Mouse (Mus musculus) heart, adult 8-10 months (tissue): ENCODE measurements around the gene Limk2. TPM values are rescaled to one million over a fixed set of nuclear protein-coding genes. Genes with fewer than 3 reads are reported as not detected.

ENCODE experiments used
- DNase-seq: peaks from one replicate; pipeline ENCODE4 v3.0.0; 2022; ENCODE audit warnings: low spot score
- total RNA-seq, 4 experiments: library from RNA; stranded (reverse); gene quantifications; 2 replicates each; pipeline ENCODE4 v1.2.4; 2022

Gene Limk2
- total RNA-seq, 4 experiments from 2014 or later = 16.7 to 25.5 (median 19.4) TPM

- DNase-seq = no peak
Observed at GRCm38 (mm10) chr11:3301075-3301474, 107.9 kb downstream of the Limk2 start.

- DNase-seq = no peak
Observed at GRCm38 (mm10) chr11:3298813-3299185, 110.2 kb downstream of the Limk2 start.

- DNase-seq = no peak
Observed at GRCm38 (mm10) chr11:3297871-3298812, 110.8 kb downstream of the Limk2 start.

- no peak for DNase-seq
Observed at GRCm38 (mm10) chr11:3296056-3296455, 112.9 kb downstream of the Limk2 start.

GRCm38 (mm10) chr11:3294641-3295040 lies 114.3 kb downstream of the Limk2 start:
- no peak for DNase-seq

Other genes starting within 250 kb of the Limk2 start
- gene Sfi1, start 215.7 kb downstream of the Limk2 start, total RNA-seq = 10 to 100 TPM; 12.9 to 27.4 (median 20.4) TPM
- 10 to 100 TPM; 39.3 to 43.9 (median 40.4) TPM for gene Eif4enif1, start 206.8 kb downstream of the Limk2 start, total RNA-seq
- gene Drg1, start 142.8 kb downstream of the Limk2 start, total RNA-seq = 10 to 100 TPM; 53.6 to 60.6 (median 58.8) TPM
- gene Patz1, start 120.3 kb downstream of the Limk2 start, total RNA-seq = 10 to 100 TPM; 21.3 to 33.6 (median 25.4) TPM
- 10 to 100 TPM; 37.3 to 67.8 (median 56.9) TPM for gene Pik3ip1, start 78.8 kb downstream of the Limk2 start, total RNA-seq
- 10 to 100 TPM; 18.9 to 23.0 (median 20.4) TPM for gene Rnf185, start 43.2 kb upstream of the Limk2 start, total RNA-seq
- gene Pla2g3, start 79.1 kb upstream of the Limk2 start, total RNA-seq = under 1 TPM in 2 of 4 experiments, not detected in 2; 0.14 to 0.16 TPM
- 10 to 100 TPM; 19.9 to 24.1 (median 22.7) TPM for gene Inpp5j, start 95.6 kb upstream of the Limk2 start, total RNA-seq
- gene Selenom, start 105.5 kb upstream of the Limk2 start, total RNA-seq = 10 to 100 TPM; 33.5 to 51.0 (median 41.9) TPM
- 100 to 1,000 TPM; 128 to 185 (median 149) TPM for gene Smtn, start 131.4 kb upstream of the Limk2 start, total RNA-seq
- 10 to 100 TPM; 18.5 to 20.2 (median 18.7) TPM for gene Morc2a, start 240.0 kb upstream of the Limk2 start, total RNA-seq